Mouse (Mus musculus): Measurements from ENCODE around the gene Sprtn. TPM values are rescaled to one million over a fixed set of nuclear protein-coding genes. Genes with fewer than 3 reads are reported as not detected.

The Sprtn gene
- 8.3 and 9.5 TPM in 2 replicates for polyA plus RNA-seq (2012; rRNA removed)

GRCm38 (mm10) chr8:124897386-124898250 is at the start of gene Sprtn, which contains the start of gene Exoc8:
Sprtn (plus strand) TSS chr8:124897886.
Exoc8 (minus strand) TSS chr8:124897705.
- DNase-seq, result peak; percentile 97
- H3K36me3 ChIP-seq (ENCODE audit: control insufficient read depth, insufficient read depth, low read length), result 0 out of 2 replicates have a peak, but pooled peaks cover 2% of the 10 kb centered on the region
- under 1% methylated on average over 114 of the region's 114 CpGs for WGBS

GRCm38 (mm10) chr8:124853511-124853910 is 44.2 kb upstream of the Sprtn start:
- Histone ChIP-seq H3K4me3 (ENCODE audit: insufficient read depth, low read depth, low read length) (no peak overlapping the region), H3K36me3 (ENCODE audit: control insufficient read depth, insufficient read depth, low read length) (no peaks in the 10 kb centered on the region), H3K27ac (ENCODE audit: insufficient read depth, low read depth, low read length) (no peak overlapping the region), H3K4me1 (ENCODE audit: control insufficient read depth, insufficient read depth, low read length) (no peaks in the 10 kb centered on the region), H3K27me3 (replicated peaks; ENCODE audit: control insufficient read depth, insufficient read depth, low read length) (no peaks in the 10 kb centered on the region)
- WGBS, result 65% methylated on average over 1 of the region's 1 CpGs
- no peak for TF ChIP-seq CTCF (conservative IDR thresholded peaks at IDR 0.05; ENCODE audit: insufficient read depth, insufficient read length, low read depth, low read length)
- TF ChIP-seq POLR2A (IDR thresholded peaks at IDR 0.05; ENCODE audit: low read depth, low read length), result no peak
- peak; percentile 31 for DNase-seq

More at GRCm38 (mm10) chr8:124897386-124898250, at the start of gene Sprtn, which contains the start of gene Exoc8:
- Histone ChIP-seq H3K4me1 (ENCODE audit: control insufficient read depth, insufficient read depth, low read length) (peaks cover 17% of the 10 kb centered on the region), H3K27ac (ENCODE audit: insufficient read depth, low read depth, low read length) (peak within 1 kb of the TSS; percentile 72), H3K27me3 (replicated peaks; ENCODE audit: control insufficient read depth, insufficient read depth, low read length) (no peaks in the 10 kb centered on the region), H3K4me3 (ENCODE audit: insufficient read depth, low read depth, low read length) (peak within 1 kb of the TSS; percentile 88)
- TF ChIP-seq POLR2A (IDR thresholded peaks at IDR 0.05; ENCODE audit: low read depth, low read length) (peak; percentile 91), CTCF (conservative IDR thresholded peaks at IDR 0.05; ENCODE audit: insufficient read depth, insufficient read length, low read depth, low read length) (no peak)

GRCm38 (mm10) chr8:124859466-124859865 is 38.2 kb upstream of the Sprtn start:
- Histone ChIP-seq H3K36me3 (ENCODE audit: control insufficient read depth, insufficient read depth, low read length) (no peaks in the 10 kb centered on the region; the same call in 1 of the 2 replicates), H3K27me3 (replicated peaks; ENCODE audit: control insufficient read depth, insufficient read depth, low read length) (no peaks in the 10 kb centered on the region), H3K27ac (ENCODE audit: insufficient read depth, low read depth, low read length) (no peak overlapping the region), H3K4me1 (ENCODE audit: control insufficient read depth, insufficient read depth, low read length) (peaks cover 5% of the 10 kb centered on the region; the same call in 1 of the 2 replicates), H3K4me3 (ENCODE audit: insufficient read depth, low read depth, low read length) (no peak overlapping the region)
- DNase-seq, result peak; percentile 47
- TF ChIP-seq CTCF (conservative IDR thresholded peaks at IDR 0.05; ENCODE audit: insufficient read depth, insufficient read length, low read depth, low read length) (peak; percentile 71), POLR2A (IDR thresholded peaks at IDR 0.05; ENCODE audit: low read depth, low read length) (no peak)

GRCm38 (mm10) chr8:124860188-124860587 is 37.5 kb upstream of the Sprtn start:
- WGBS, result 93% methylated on average over 3 of the region's 3 CpGs
- Histone ChIP-seq H3K27me3 (replicated peaks; ENCODE audit: control insufficient read depth, insufficient read depth, low read length) (no peaks in the 10 kb centered on the region), H3K4me3 (ENCODE audit: insufficient read depth, low read depth, low read length) (no peak overlapping the region), H3K27ac (ENCODE audit: insufficient read depth, low read depth, low read length) (no peak overlapping the region), H3K36me3 (ENCODE audit: control insufficient read depth, insufficient read depth, low read length) (no peaks in the 10 kb centered on the region; the same call in 1 of the 2 replicates), H3K4me1 (ENCODE audit: control insufficient read depth, insufficient read depth, low read length) (peaks cover 5% of the 10 kb centered on the region; the same call in 1 of the 2 replicates)
- TF ChIP-seq CTCF (conservative IDR thresholded peaks at IDR 0.05; ENCODE audit: insufficient read depth, insufficient read length, low read depth, low read length) (no peak), POLR2A (IDR thresholded peaks at IDR 0.05; ENCODE audit: low read depth, low read length) (no peak)
- no peak for DNase-seq

- peak; percentile 96 for DNase-seq
- H3K4me3 ChIP-seq (ENCODE audit: insufficient read depth, low read depth, low read length), result peak within 1 kb of the TSS; percentile 98
- WGBS, result under 1% methylated on average over 55 of the region's 55 CpGs
These were observed 35.1 kb upstream of the Sprtn start, which contains the start of the genes Gnpat and 2810004N23Rik for GRCm38 (mm10) chr8:124862321-124863162. Gnpat (plus strand) TSS chr8:124863033. 2810004N23Rik (minus strand) TSS chr8:124863120.

GRCm38 (mm10) chr8:124863163-124863677 is 34.5 kb upstream of the Sprtn start:
- H3K27me3 ChIP-seq (replicated peaks; ENCODE audit: control insufficient read depth, insufficient read depth, low read length), result no peaks in the 10 kb centered on the region
- TF ChIP-seq CTCF (conservative IDR thresholded peaks at IDR 0.05; ENCODE audit: insufficient read depth, insufficient read length, low read depth, low read length) (no peak), POLR2A (IDR thresholded peaks at IDR 0.05; ENCODE audit: low read depth, low read length) (peak; percentile 1)
- under 1% methylated on average over 33 of the region's 33 CpGs for WGBS
- no peaks in the 10 kb centered on the region; the same call in 1 of the 2 replicates for H3K36me3 ChIP-seq (ENCODE audit: control insufficient read depth, insufficient read depth, low read length)
- peak overlapping the region; percentile 98 for H3K4me3 ChIP-seq (ENCODE audit: insufficient read depth, low read depth, low read length)
- H3K4me1 ChIP-seq (ENCODE audit: control insufficient read depth, insufficient read depth, low read length), result peaks cover 5% of the 10 kb centered on the region; the same call in 1 of the 2 replicates
- DNase-seq, result no peak
- peak overlapping the region; percentile 46 for H3K27ac ChIP-seq (ENCODE audit: insufficient read depth, low read depth, low read length)

More at GRCm38 (mm10) chr8:124862321-124863162, 35.1 kb upstream of the Sprtn start, which contains the start of the genes Gnpat and 2810004N23Rik:
- TF ChIP-seq CTCF (conservative IDR thresholded peaks at IDR 0.05; ENCODE audit: insufficient read depth, insufficient read length, low read depth, low read length) (no peak), POLR2A (IDR thresholded peaks at IDR 0.05; ENCODE audit: low read depth, low read length) (peak; percentile 58)
- peak within 1 kb of the TSS; percentile 79 for H3K27ac ChIP-seq (ENCODE audit: insufficient read depth, low read depth, low read length)
- no peaks in the 10 kb centered on the region for H3K27me3 ChIP-seq (replicated peaks; ENCODE audit: control insufficient read depth, insufficient read depth, low read length)
- no peaks in the 10 kb centered on the region; the same call in 1 of the 2 replicates for H3K36me3 ChIP-seq (ENCODE audit: control insufficient read depth, insufficient read depth, low read length)
- peaks cover 5% of the 10 kb centered on the region; the same call in 1 of the 2 replicates for H3K4me1 ChIP-seq (ENCODE audit: control insufficient read depth, insufficient read depth, low read length)
